ENCODE assay signal across 26 mouse cellular contexts in genomic region chr14:118751193-118751753, GRCm38 (mm10). TPM values are rescaled to one million over a fixed set of nuclear protein-coding genes. Genes with fewer than 3 reads are reported as not detected.
DNase-seq lines count a peak whose midpoint lies in the region; ATAC-seq and TF ChIP-seq lines count a peak whose summit lies in the region.
"Had no signal": no experiment of that assay in that cellular context is flagged by ENCODE, and none has a peak within 500 bp of the region (broad histone marks: within the 10 kb centered on the region; RNA-seq: fewer than 3 reads in every experiment).

No protein-coding gene starts in this region.

- 69% methylated on average over 8 of the region's 8 CpGs for WGBS in liver, embryonic 16.5 days (ENCODE audit: insufficient replicate concordance)
- WGBS in forebrain, embryonic 10.5 days = 78% methylated on average over 8 of the region's 8 CpGs
- WGBS in embryonic facial prominence, embryonic 10.5 days = 85% methylated on average over 8 of the region's 8 CpGs

- no peak overlapping the region for H3K9ac ChIP-seq in ES-Bruce4 (ENCODE audit: low read depth, poor library complexity, severe bottlenecking)
- no peak overlapping the region for H3K9ac ChIP-seq in liver, embryonic 16.5 days (ENCODE audit: low read depth, low read length)
- H3K9ac ChIP-seq: embryonic facial prominence, embryonic 15.5 days; forebrain, embryonic 12.5 days; heart, embryonic 15.5 days; hindbrain, embryonic 15.5 days; limb, embryonic 15.5 days; midbrain, embryonic 13.5 days; neural tube, embryonic 12.5 days had no signal

- peaks cover 4% of the 10 kb centered on the region; the same call in 1 of the 2 replicates for H3K9me3 ChIP-seq in ES-Bruce4 (replicated peaks; ENCODE audit: control insufficient read depth, insufficient read depth, low read length, poor library complexity, severe bottlenecking)
- H3K9me3 ChIP-seq in liver, embryonic 16.5 days (replicated peaks; ENCODE audit: control insufficient read depth, low read length) = no peaks in the 10 kb centered on the region
- H3K9me3 ChIP-seq in forebrain, embryonic 10.5 days = peaks cover 5% of the 10 kb centered on the region; the same call in 1 of the 2 replicates
- H3K9me3 ChIP-seq in embryonic facial prominence, embryonic 10.5 days = no peaks in the 10 kb centered on the region
- H3K9me3 ChIP-seq: embryonic facial prominence, embryonic 15.5 days; forebrain, embryonic 12.5 days; heart, embryonic 15.5 days; hindbrain, embryonic 15.5 days; limb, embryonic 15.5 days; midbrain, embryonic 13.5 days; neural tube, embryonic 12.5 days had no signal

- H3K27ac ChIP-seq in ES-Bruce4 (ENCODE audit: insufficient read depth, low read length) = peak overlapping the region; percentile 74
- H3K27ac ChIP-seq in liver, embryonic 16.5 days (ENCODE audit: low read length) = peak overlapping the region; percentile 84
- H3K27ac ChIP-seq in forebrain, embryonic 10.5 days = no peak overlapping the region
- H3K27ac ChIP-seq in embryonic facial prominence, embryonic 10.5 days (replicated peaks) = no peak overlapping the region
- H3K27ac ChIP-seq: embryonic facial prominence, embryonic 15.5 days; forebrain, embryonic 12.5 days; heart, adult 2 months; heart, embryonic 15.5 days; hindbrain, embryonic 15.5 days; limb, embryonic 15.5 days; midbrain, embryonic 13.5 days; neural tube, embryonic 12.5 days had no signal

- DNase-seq in 3T3-L1 (ENCODE audit: low read depth, low spot score) (peak; percentile 67), ZHBTc4 (ENCODE audit: low read depth, low spot score) (peak; percentile 75)
- DNase-seq in forebrain, embryonic 10.5 days (ENCODE audit: extremely low spot score, low spot score) = no peak
- DNase-seq in embryonic facial prominence, embryonic 10.5 days (ENCODE audit: low spot score) = no peak
- DNase-seq: adrenal gland, postnatal 25 days; cerebellum, adult 18-20 months; cerebellum, postnatal 25 days; embryo, embryonic 11 days; gastrocnemius, postnatal 10 days; heart, adult 2 months; heart, postnatal 4 days; kidney, adult 11 months; kidney, postnatal 10 days; layer of hippocampus, postnatal 36 days; thymus, postnatal 36 days had no signal

- peak overlapping the region; percentile 38; the same call in 1 of the 2 replicates for H3K4me2 ChIP-seq in liver, embryonic 16.5 days (ENCODE audit: low read depth, low read length)
- H3K4me2 ChIP-seq: embryonic facial prominence, embryonic 15.5 days; forebrain, embryonic 12.5 days; heart, embryonic 15.5 days; hindbrain, embryonic 15.5 days; limb, embryonic 15.5 days; midbrain, embryonic 13.5 days; neural tube, embryonic 12.5 days had no signal

- H3K27me3 ChIP-seq in ES-Bruce4 (ENCODE audit: control insufficient read depth, insufficient read depth, low read length, poor library complexity, severe bottlenecking) = no peaks in the 10 kb centered on the region
- no peaks in the 10 kb centered on the region for H3K27me3 ChIP-seq in liver, embryonic 16.5 days (ENCODE audit: control insufficient read depth, insufficient read depth, low read depth, low read length)
- H3K27me3 ChIP-seq in forebrain, embryonic 10.5 days (ENCODE audit: poor library complexity, severe bottlenecking) = no peaks in the 10 kb centered on the region
- no peaks in the 10 kb centered on the region for H3K27me3 ChIP-seq in embryonic facial prominence, embryonic 10.5 days (replicated peaks; ENCODE audit: low read depth, poor library complexity, severe bottlenecking)
- H3K27me3 ChIP-seq: embryonic facial prominence, embryonic 15.5 days; heart, embryonic 15.5 days; hindbrain, embryonic 15.5 days; limb, embryonic 15.5 days; midbrain, embryonic 13.5 days; neural tube, embryonic 12.5 days had no signal

- no peak for ATAC-seq in liver, embryonic 16.5 days (ENCODE audit: low read depth)
- no peak for ATAC-seq in megakaryocyte-erythroid progenitor cell, adult 5-6 weeks (replicated peaks; ENCODE audit: low FRiP score, low TSS enrichment, poor library complexity, severe bottlenecking)
- ATAC-seq: lung, postnatal 0 days had no signal

- H3K36me3 ChIP-seq in ES-Bruce4 (ENCODE audit: control insufficient read depth, insufficient read depth, low read length, poor library complexity, severe bottlenecking) = no peaks in the 10 kb centered on the region
- H3K36me3 ChIP-seq in liver, embryonic 16.5 days (ENCODE audit: control insufficient read depth, insufficient read depth) = no peaks in the 10 kb centered on the region
- H3K36me3 ChIP-seq in forebrain, embryonic 10.5 days (replicated peaks) = no peaks in the 10 kb centered on the region
- no peaks in the 10 kb centered on the region for H3K36me3 ChIP-seq in embryonic facial prominence, embryonic 10.5 days (replicated peaks)
- H3K36me3 ChIP-seq: embryonic facial prominence, embryonic 15.5 days; forebrain, embryonic 12.5 days; heart, embryonic 15.5 days; hindbrain, embryonic 15.5 days; limb, embryonic 15.5 days; midbrain, embryonic 13.5 days; neural tube, embryonic 12.5 days had no signal

- H3K4me1 ChIP-seq in ES-Bruce4 (ENCODE audit: control insufficient read depth, insufficient read depth, low read length) = peaks cover 7% of the 10 kb centered on the region
- H3K4me1 ChIP-seq in liver, embryonic 16.5 days (ENCODE audit: control insufficient read depth, low read depth, low read length) = peaks cover 21% of the 10 kb centered on the region
- H3K4me1 ChIP-seq in forebrain, embryonic 10.5 days = peaks cover 16% of the 10 kb centered on the region
- peaks cover 9% of the 10 kb centered on the region; the same call in 1 of the 2 replicates for H3K4me1 ChIP-seq in embryonic facial prominence, embryonic 10.5 days
- H3K4me1 ChIP-seq: embryonic facial prominence, embryonic 15.5 days; heart, embryonic 15.5 days; hindbrain, embryonic 15.5 days; limb, embryonic 15.5 days had no signal

- TF ChIP-seq CTCF in ES-Bruce4 (IDR thresholded peaks at IDR 0.05; ENCODE audit: low read depth, low read length) = no peak

- no peak overlapping the region for H3K4me3 ChIP-seq in ES-Bruce4 (ENCODE audit: low read depth, low read length)
- no peak overlapping the region for H3K4me3 ChIP-seq in liver, embryonic 16.5 days (ENCODE audit: low read depth, low read length)
- no peak overlapping the region for H3K4me3 ChIP-seq in forebrain, embryonic 10.5 days
- no peak overlapping the region for H3K4me3 ChIP-seq in embryonic facial prominence, embryonic 10.5 days
- H3K4me3 ChIP-seq: embryonic facial prominence, embryonic 15.5 days; forebrain, embryonic 12.5 days; heart, adult 2 months; heart, embryonic 15.5 days; hindbrain, embryonic 15.5 days; limb, embryonic 15.5 days; midbrain, embryonic 13.5 days; neural tube, embryonic 12.5 days had no signal

- TF ChIP-seq POLR2A in ES-Bruce4 (IDR thresholded peaks at IDR 0.05; ENCODE audit: insufficient read depth, low read length) = no peak

- peak; percentile 95 for TF ChIP-seq EP300 in ES-Bruce4 (IDR thresholded peaks at IDR 0.05; ENCODE audit: insufficient read depth, low read depth, low read length)

RNA-seq across cellular contexts. Expression of gene Cldn10, which starts 36.4 kb away (rescaled TPM):
- polyA plus RNA-seq in ES-Bruce4 (2011; ENCODE audit: insufficient read depth, insufficient read length, low read depth, missing spikeins) = not detected in 2 replicates
- 0.43 and 1.3 TPM in 2 replicates for polyA plus RNA-seq in liver, embryonic 16.5 days (2015; fragmentation: Nextera tagmentation; extraction: Ambion mirVana)
- 1.1 and 1.6 TPM in 2 replicates for total RNA-seq in megakaryocyte-erythroid progenitor cell, adult 5-6 weeks (2014; fragmentation: Nextera tagmentation)
- 0.46 and 4.5 TPM in 2 replicates for total RNA-seq in megakaryocyte-erythroid progenitor cell, adult 5-6 weeks (2017)
- 1.6 and 3.1 TPM in 2 replicates for polyA plus RNA-seq in forebrain, embryonic 10.5 days (2016; fragmentation: Nextera tagmentation; extraction: Ambion mirVana)
- 3.0 and 3.8 TPM in 2 replicates for polyA plus RNA-seq in embryonic facial prominence, embryonic 10.5 days (2016; fragmentation: Nextera tagmentation; extraction: Ambion mirVana)

RNA-seq across cellular contexts. Expression of gene Abcc4, which starts 45.3 kb away (rescaled TPM):
- 29.0 and 32.2 TPM in 2 replicates for polyA plus RNA-seq in ES-Bruce4 (2011; ENCODE audit: insufficient read depth, insufficient read length, low read depth, missing spikeins)
- polyA plus RNA-seq in liver, embryonic 16.5 days (2015; fragmentation: Nextera tagmentation; extraction: Ambion mirVana) = 1.7 and 2.3 TPM in 2 replicates
- 20.5 and 25.4 TPM in 2 replicates for total RNA-seq in megakaryocyte-erythroid progenitor cell, adult 5-6 weeks (2014; fragmentation: Nextera tagmentation)
- 12.2 and 15.6 TPM in 2 replicates for total RNA-seq in megakaryocyte-erythroid progenitor cell, adult 5-6 weeks (2017)
- 3.0 and 3.6 TPM in 2 replicates for polyA plus RNA-seq in forebrain, embryonic 10.5 days (2016; fragmentation: Nextera tagmentation; extraction: Ambion mirVana)
- polyA plus RNA-seq in embryonic facial prominence, embryonic 10.5 days (2016; fragmentation: Nextera tagmentation; extraction: Ambion mirVana) = 2.6 and 3.2 TPM in 2 replicates

Comparison
In these comparisons a context has a peak if more than half of its experiments do, and no peak if none do; other contexts are left out.
1. DNase-seq: peak in 3T3-L1 (single experiment) and ZHBTc4 (single experiment); none in forebrain, embryonic 10.5 days (single experiment) and embryonic facial prominence, embryonic 10.5 days (single experiment).
2. H3K27ac ChIP-seq: peak in ES-Bruce4 (single experiment) and liver, embryonic 16.5 days (single experiment); none in forebrain, embryonic 10.5 days (single experiment) and embryonic facial prominence, embryonic 10.5 days (single experiment).